Mouse (Mus musculus): ENCODE results near the gene Gm20816.
"Not testable (repeated sequence)": the region's sequence is repeated elsewhere in the genome, so short reads cannot be mapped to it uniquely, and the experiment has no call there.

Gm20816 gene

DNA sequence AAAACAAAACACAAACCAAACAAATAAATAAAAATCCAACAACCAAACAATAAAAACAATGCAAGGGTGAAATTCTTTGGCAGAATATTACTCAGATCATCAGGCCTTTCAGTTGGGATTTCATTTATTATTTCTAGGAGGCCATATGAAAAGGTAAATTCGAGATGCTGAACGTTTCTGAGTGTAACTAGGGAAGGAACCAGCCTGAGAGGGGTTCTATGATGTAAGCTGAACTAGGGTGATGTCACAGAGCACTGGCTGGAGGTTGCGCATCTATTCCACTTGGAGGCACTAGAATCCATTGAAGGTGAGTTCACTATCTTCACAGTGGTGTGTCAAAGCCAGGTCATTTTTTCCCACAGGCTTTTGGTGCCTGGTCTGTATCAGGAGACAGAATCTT is at the start of gene Gm20816:
TSS of gene Gm20816 (plus strand) at position 301 of the 400 bp plus-strand sequence.
- not testable (repeated sequence) for DNase-seq (ENCODE audit: low spot score)
